Mouse (Mus musculus): ENCODE data around the gene Samd1.

- TF ChIP-seq POLR2AphosphoS5 (IDR thresholded peaks at IDR 0.05; ENCODE audit: borderline replicate concordance, low read depth, low read length) = no peak
- no peak for TF ChIP-seq ELF1 (IDR thresholded peaks at IDR 0.05; ENCODE audit: low read depth, low read length)
- TF ChIP-seq ZKSCAN1 (IDR thresholded peaks at IDR 0.05; ENCODE audit: low read depth, low read length) = no peak
- TF ChIP-seq E2F4 (IDR thresholded peaks at IDR 0.05; ENCODE audit: borderline replicate concordance, low read depth, low read length) = no peak
- no peak for TF ChIP-seq USF2 (IDR thresholded peaks at IDR 0.05; ENCODE audit: borderline replicate concordance in 1 of 2, insufficient read depth in 1 of 2, low read depth in 1 of 2, low read length in 2 of 2)
- TF ChIP-seq MAX (IDR thresholded peaks at IDR 0.05; ENCODE audit: low read length) = no peak
- no peak for TF ChIP-seq POLR2A (IDR thresholded peaks at IDR 0.05; ENCODE audit: control insufficient read depth in 1 of 2, insufficient read depth in 1 of 2, low read depth in 1 of 2, low read length in 2 of 2, poor library complexity in 1 of 2)
- TF ChIP-seq RCOR1 (IDR thresholded peaks at IDR 0.05; ENCODE audit: low read depth, low read length) = no peak
- TF ChIP-seq CTCF (IDR thresholded peaks at IDR 0.05 in 2 of 3, conservative IDR thresholded peaks at IDR 0.05 in 1 of 3; ENCODE audit: control insufficient read depth in 1 of 3, insufficient read depth in 1 of 3, low read depth in 2 of 3, low read length in 3 of 3, poor library complexity in 1 of 3, severe bottlenecking in 1 of 3) = peak; percentile 66 to 94 (median 90)
- TF ChIP-seq MYC (IDR thresholded peaks at IDR 0.05; ENCODE audit: low read depth, low read length) = no peak
- TF ChIP-seq USF1 (IDR thresholded peaks at IDR 0.05; ENCODE audit: low read depth, low read length) = no peak
Observed at GRCm38 (mm10) chr8:84009876-84010275, 12.4 kb downstream of the Samd1 start.

Data from MEL (cell line).